Mouse (Mus musculus) MEL (cell line): Measurements from ENCODE around the gene Col9a2.

Experiments used
- CTCF ChIP-seq, 3 experiments: IDR thresholded peaks in 2 of 3; conservative IDR thresholded peaks in 1 of 3; 2 replicates each; pipeline ENCODE4 v1.5.1; 2011 to 2012; ENCODE audit warnings: low read length in 3 of 3, low read depth in 2 of 3, mild to moderate bottlenecking in 2 of 3, improper control_type of control experiment in 1 of 3, inconsistent platforms in 1 of 3, mixed read lengths in 1 of 3, moderate library complexity in 1 of 3; ENCODE audit not compliant: control insufficient read depth in 1 of 3, insufficient read depth in 1 of 3, poor library complexity in 1 of 3, severe bottlenecking in 1 of 3
- EP300 ChIP-seq, 2 experiments: IDR thresholded peaks; 2 replicates each; pipeline ENCODE4 v1.6.1; 2011; ENCODE audit warnings: improper control_type of control experiment in 2 of 2, low read length in 2 of 2, low read depth in 1 of 2, mild to moderate bottlenecking in 1 of 2
- MAFK ChIP-seq: IDR thresholded peaks from 2 replicates; pipeline ENCODE4 v1.6.1; 2011; ENCODE audit warnings: low read depth, mild to moderate bottlenecking, low read length, improper control_type of control experiment, borderline replicate concordance
- MEF2A ChIP-seq: IDR thresholded peaks from 2 replicates; pipeline ENCODE4 v1.6.1; 2014; ENCODE audit warnings: low read depth, mild to moderate bottlenecking, inconsistent platforms, low read length, improper control_type of control experiment; ENCODE audit not compliant: poor library complexity, insufficient replicate concordance, severe bottlenecking; ENCODE audit errors: extremely low read depth
- POLR2A ChIP-seq, 2 experiments: IDR thresholded peaks; 2 replicates each; pipeline ENCODE4 v1.6.1; 2011 to 2012; ENCODE audit warnings: low read length in 2 of 2, mild to moderate bottlenecking in 2 of 2, control low read depth in 1 of 2, improper control_type of control experiment in 1 of 2, low read depth in 1 of 2, moderate library complexity in 1 of 2; ENCODE audit not compliant: control insufficient read depth in 1 of 2, insufficient read depth in 1 of 2, poor library complexity in 1 of 2
- POLR2AphosphoS2 ChIP-seq: IDR thresholded peaks from 2 replicates; pipeline ENCODE4 v1.6.1; 2011; ENCODE audit warnings: low read length, improper control_type of control experiment
- RCOR1 ChIP-seq: IDR thresholded peaks from 2 replicates; pipeline ENCODE4 v1.6.1; 2012; ENCODE audit warnings: low read depth, mild to moderate bottlenecking, inconsistent platforms, low read length, improper control_type of control experiment

DNA sequence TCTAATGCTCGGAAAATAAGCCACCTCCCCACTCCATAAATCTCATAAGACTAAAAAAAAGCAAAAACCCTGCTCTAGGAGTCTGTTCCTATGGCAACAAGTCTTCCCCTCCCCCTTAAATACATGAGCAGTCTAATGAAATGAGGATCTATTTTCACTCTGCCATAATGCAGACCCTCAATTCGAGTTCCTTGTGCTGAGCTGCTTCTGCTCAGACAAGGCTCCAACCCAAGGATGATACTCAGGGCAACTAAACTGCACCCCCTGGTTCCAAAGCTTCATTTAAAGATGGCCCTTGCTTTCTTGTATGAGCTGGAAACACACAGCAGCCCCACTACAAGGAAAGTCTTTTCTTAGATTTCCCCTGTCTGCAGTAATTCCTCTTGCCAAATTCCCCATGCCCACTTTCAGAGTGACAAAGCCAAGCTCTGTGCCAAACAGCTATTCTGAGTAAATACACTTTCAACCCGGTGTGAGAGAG, 35.5 kb upstream of the Col9a2 start:
- no peak for TF ChIP-seq POLR2A (IDR thresholded peaks at IDR 0.05; ENCODE audit: control insufficient read depth in 1 of 2, insufficient read depth in 1 of 2, low read depth in 1 of 2, low read length in 2 of 2, poor library complexity in 1 of 2)
- TF ChIP-seq CTCF (IDR thresholded peaks at IDR 0.05 in 2 of 3, conservative IDR thresholded peaks at IDR 0.05 in 1 of 3; ENCODE audit: control insufficient read depth in 1 of 3, insufficient read depth in 1 of 3, low read depth in 2 of 3, low read length in 3 of 3, poor library complexity in 1 of 3, severe bottlenecking in 1 of 3): no peak
- no peak for TF ChIP-seq EP300 (IDR thresholded peaks at IDR 0.05; ENCODE audit: low read depth in 1 of 2, low read length in 2 of 2)
- no peak for TF ChIP-seq RCOR1
- TF ChIP-seq POLR2AphosphoS2: no peak
- no peak for TF ChIP-seq MAFK
- TF ChIP-seq MEF2A: no peak
